Mouse (Mus musculus) ovary, adult 2 months (tissue): Measurements from ENCODE around the gene Gm20773. TPM values are rescaled to one million over a fixed set of nuclear protein-coding genes. Genes with fewer than 3 reads are reported as not detected.

Experiments
- polyA plus RNA-seq: library from polyadenylated mRNA; depleted of rRNA; stranded (reverse); fragments of >200 nt; gene quantifications from 2 replicates; pipeline ENCODE4 v1.2.3, GENCODE M21; 2012; rRNA removed

Gene Gm20773
- not detected in 2 replicates for polyA plus RNA-seq

DNA sequence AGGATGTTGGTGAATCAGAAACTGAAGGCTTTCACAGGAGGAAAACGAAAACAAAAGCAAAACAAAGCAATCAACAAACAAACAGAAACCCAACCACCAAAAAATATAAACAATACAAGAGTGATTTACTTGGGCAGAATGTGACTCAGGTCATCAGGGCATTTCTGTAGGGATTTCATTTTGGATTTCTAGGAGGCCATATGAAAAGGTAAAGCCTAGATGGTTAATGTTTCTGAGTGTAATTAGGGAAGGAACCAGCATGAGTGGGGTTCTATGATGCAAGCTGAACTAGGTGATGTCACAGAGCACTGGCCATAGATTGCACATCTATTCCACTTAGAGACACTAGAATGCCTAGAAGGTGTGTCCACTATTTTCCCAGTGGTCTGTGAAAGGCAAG is at the start of gene Gm20773:
Gm20773 (plus strand) TSS at position 301 of the 400 bp plus-strand sequence.

DNA sequence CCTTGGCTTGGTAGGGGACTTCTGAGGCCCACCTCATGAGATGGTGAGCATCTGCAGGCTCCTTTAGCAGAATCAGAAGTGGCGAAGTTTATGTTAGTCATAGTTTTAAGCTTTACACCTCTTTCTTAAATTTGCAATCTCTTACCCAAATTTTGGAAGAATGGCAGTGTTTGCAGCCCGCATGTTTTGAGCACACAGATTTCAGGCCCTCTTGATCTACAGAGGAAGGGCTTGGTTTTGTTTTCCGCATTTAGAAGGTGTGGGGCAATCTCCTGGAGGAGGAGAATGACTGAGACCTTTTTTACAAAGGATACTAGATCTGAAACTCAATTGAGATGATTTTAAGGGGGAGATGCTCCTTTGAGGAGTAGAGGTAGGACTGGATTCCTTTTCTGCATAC is 28.3 kb upstream of the Gm20773 start, which contains the start of gene Gm21866:
Gm21866 (minus strand) TSS at position 101 of the 400 bp plus-strand sequence.

Other genes with a start within 250 kb of the Gm20773 start
- gene Gm21440, start 241.6 kb upstream of the Gm20773 start, polyA plus RNA-seq: not detected in 2 replicates
- not detected in 2 replicates for gene Gm21454, start 241.6 kb upstream of the Gm20773 start, polyA plus RNA-seq
- gene Gm21725, start 145.0 kb upstream of the Gm20773 start, polyA plus RNA-seq: not detected in 2 replicates
- gene Gm21866, start 28.4 kb upstream of the Gm20773 start, polyA plus RNA-seq: not detected in 2 replicates